Mouse (Mus musculus): ENCODE measurements around the gene Dxo. TPM values are rescaled to one million over a fixed set of nuclear protein-coding genes. Genes with fewer than 3 reads are reported as not detected.

Dxo gene
- total RNA-seq, 2 experiments from 2014 or later = 8.3 to 8.8 TPM

DNA sequence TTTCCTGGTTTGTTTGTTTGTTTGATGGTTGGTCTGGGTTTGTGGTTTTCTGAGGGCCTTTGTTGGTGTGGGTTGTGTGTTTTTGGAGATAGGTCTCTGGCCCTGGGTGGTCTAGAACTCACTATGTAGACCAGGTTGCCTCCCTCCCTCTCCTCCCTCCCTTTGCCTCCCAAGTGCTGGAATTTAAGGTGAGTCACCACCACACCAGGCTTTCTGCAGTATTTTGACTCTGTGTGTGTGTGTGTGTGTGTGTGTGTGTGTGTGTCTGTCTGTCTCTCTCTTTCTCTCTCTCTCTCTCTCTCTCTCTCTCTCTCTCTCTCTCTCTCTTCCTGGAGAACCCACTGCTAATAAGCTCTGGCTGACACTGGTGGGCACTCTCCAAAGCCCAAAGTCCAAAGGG lies 44.3 kb downstream of the Dxo start:
- DNase-seq (ENCODE audit: low spot score) = no peak

DNA sequence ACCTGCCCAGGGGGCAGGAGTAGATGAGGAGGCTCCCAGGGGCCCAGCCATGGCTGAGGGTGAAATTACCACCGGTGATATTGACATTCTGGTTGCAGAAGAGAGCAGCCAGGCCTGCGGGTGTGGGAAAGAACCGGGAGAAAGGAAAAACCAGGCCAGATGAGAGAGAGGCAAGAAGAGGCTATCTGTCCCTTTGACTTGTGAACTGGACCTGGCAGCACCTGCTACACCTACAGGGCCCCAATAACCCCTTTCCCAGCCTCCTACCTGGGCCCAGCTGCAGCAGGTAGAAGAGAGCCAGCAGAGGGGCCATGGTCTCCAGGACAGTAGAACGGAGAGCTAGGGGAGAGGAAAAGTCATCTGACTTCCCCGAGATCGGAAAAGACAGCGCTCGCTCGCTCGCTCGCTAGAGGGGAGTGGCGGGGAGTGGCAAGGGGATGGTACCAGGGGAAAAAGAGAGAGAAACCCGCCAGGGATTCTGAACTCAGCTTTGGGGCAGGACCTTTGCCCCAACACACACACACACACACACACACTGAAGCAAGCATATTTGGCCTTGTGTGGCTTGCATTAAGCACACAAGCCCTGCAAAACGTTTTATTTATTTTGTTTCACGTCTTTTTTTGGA lies 45.0 kb downstream of the Dxo start, which contains the start of gene Gm20547:
Gm20547 (minus strand) TSS at position 360 of the 628 bp plus-strand sequence.
- no peak for DNase-seq (ENCODE audit: low spot score)

DNA sequence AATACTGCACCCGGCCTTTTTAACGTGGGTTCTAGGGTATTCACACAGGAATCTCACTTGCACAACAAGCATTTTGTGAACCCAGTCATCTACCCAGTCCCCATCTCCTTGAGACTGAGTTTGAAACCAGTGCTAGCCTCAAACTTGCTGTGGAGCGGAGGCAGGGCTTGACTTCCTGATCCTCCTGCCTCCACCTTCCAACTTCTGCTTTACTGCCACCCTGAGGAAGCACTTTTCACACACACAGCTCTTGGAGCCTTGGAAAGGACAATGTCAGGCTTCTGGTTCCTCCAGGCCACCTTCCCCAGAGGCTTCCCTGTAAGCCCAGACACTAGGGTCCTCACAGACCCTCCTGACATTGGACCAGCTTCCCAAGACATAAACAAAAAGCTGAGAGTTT lies 46.5 kb downstream of the Dxo start:
- DNase-seq (ENCODE audit: low spot score) = no peak

DNA sequence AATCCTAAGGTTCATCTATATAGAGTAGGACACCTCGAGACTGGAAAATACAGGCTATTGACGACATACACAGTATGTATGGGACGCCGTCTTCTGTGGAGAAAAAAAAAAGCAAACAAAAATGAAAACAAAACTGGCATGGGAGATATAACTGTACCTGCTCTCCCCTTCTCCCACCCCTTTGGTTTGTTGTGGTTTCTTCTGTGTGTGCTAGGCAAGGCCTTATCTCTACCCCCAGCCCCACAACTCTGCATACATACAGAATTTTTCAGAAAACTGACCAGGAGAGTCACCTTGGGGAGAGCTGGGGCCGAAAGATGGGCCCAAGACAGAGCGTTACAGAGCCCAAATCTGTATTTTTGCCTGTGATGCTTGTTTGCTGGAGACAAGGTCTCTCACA lies 47.9 kb downstream of the Dxo start:
- no peak for DNase-seq (ENCODE audit: low spot score)

DNA sequence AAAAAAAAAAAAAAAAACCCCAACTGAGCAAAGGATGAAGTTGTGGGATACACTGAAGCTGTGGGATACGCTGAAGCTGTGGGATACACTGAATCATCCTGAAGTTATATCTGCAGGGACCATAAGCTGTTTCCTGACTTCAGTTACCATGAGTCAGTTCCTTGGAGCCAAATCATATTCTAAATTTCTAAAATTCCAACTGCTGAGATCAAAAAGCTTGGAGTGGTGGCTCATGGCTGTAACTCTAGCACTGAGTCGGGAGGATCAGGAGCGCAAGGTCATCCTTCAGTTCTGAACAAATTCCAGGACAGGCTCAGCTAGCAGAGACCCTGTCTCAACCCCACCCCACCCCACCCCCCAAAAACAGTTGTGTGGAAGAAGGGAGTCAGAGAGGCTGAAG lies 48.8 kb downstream of the Dxo start:
- DNase-seq (ENCODE audit: low spot score) = no peak

DNA sequence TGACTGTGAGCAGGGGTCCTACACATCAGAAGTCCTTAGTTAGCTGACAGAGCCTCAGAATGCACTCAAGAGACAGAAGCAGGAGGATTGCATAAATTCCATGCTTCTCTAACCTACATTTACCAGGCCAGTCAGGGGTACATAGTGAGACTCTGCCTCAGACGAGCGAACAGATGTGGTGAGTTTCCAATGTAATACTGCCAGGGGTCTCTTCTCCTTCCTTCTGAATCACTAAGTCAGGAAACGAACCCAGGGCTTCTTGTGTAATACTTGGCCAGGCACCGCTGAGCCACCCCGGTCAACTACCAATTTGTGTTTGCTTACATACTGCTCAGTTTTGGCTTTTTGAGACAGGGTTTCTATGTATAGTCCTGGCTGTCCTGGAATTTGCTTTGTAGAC lies 51.1 kb downstream of the Dxo start:
- no peak for DNase-seq (ENCODE audit: low spot score)

Small RNAs within 50 kb of the gene (microRNA-seq; reads per million reads assigned to microRNA genes)
- gene Mir6970 (not detected), gene Mir6971 (2.4 reads per million), gene Mir6972 (not detected)

Other genes with a start within 250 kb of the Dxo start
- 1 to 10 TPM; 1.2 to 1.5 TPM for gene Gpsm3, start 247.2 kb upstream of the Dxo start, total RNA-seq (2021)
- 10 to 100 TPM; 12.0 to 12.2 TPM for gene Pbx2, start 245.8 kb upstream of the Dxo start, total RNA-seq (2021)
- not detected for gene Ager, start 239.2 kb upstream of the Dxo start, total RNA-seq (2021)
- 10 to 100 TPM; 22.0 to 22.1 TPM for gene Rnf5, start 233.3 kb upstream of the Dxo start, total RNA-seq (2021)
- gene Agpat1, start 232.8 kb upstream of the Dxo start, total RNA-seq (2021) = 10 to 100 TPM; 81.6 to 87.7 TPM
- gene Egfl8, start 221.0 kb upstream of the Dxo start, total RNA-seq (2021) = 1 to 10 TPM; 1.6 to 3.3 TPM
- gene Ppt2, start 208.5 kb upstream of the Dxo start, total RNA-seq (2021) = 10 to 100 TPM; 36.0 to 38.3 TPM
- gene Prrt1, start 207.5 kb upstream of the Dxo start, total RNA-seq (2021) = under 1 TPM; 0.30 to 0.38 TPM
- gene Fkbpl, start 192.3 kb upstream of the Dxo start, total RNA-seq (2021) = 1 to 10 TPM; 5.7 to 6.0 TPM
- 1 to 10 TPM; 5.9 to 7.9 TPM for gene Atf6b, start 189.9 kb upstream of the Dxo start, total RNA-seq (2021)
- 10 to 100 TPM; 28.3 to 32.8 TPM for gene Tnxb, start 166.5 kb upstream of the Dxo start, total RNA-seq (2021)
- gene C4b, start 93.1 kb upstream of the Dxo start, total RNA-seq (2021) = 10 to 100 TPM in 1 of 2 experiments, 1 to 10 TPM in 1; 4.3 to 11.7 TPM
- under 1 TPM in 1 of 2 experiments, not detected in 1; 0.21 TPM for gene Cyp21a1, start 32.5 kb upstream of the Dxo start, total RNA-seq (2021)
- 1 to 10 TPM; 6.6 to 7.6 TPM for gene Stk19, start 74 bp upstream of the Dxo start, total RNA-seq (2021)
- 10 to 100 TPM; 20.8 to 21.3 TPM for gene Skiv2l, start 13.2 kb downstream of the Dxo start, total RNA-seq (2021)
- gene Nelfe, start 13.4 kb downstream of the Dxo start, total RNA-seq (2021) = 10 to 100 TPM in 1 of 2 experiments, 1 to 10 TPM in 1; 9.0 to 12.0 TPM
- gene Cfb, start 25.5 kb downstream of the Dxo start, total RNA-seq (2021) = 1 to 10 TPM; 2.9 to 6.9 TPM
- gene Zbtb12, start 42.5 kb downstream of the Dxo start, total RNA-seq (2021) = 1 to 10 TPM; 5.9 to 6.9 TPM
- gene Gm20547, start 45.0 kb downstream of the Dxo start, total RNA-seq (2021) = not detected
- gene C2, start 61.2 kb downstream of the Dxo start, total RNA-seq (2021) = 1 to 10 TPM; 1.5 to 1.6 TPM
- 10 to 100 TPM; 26.7 to 29.5 TPM for gene Ehmt2, start 61.5 kb downstream of the Dxo start, total RNA-seq (2021)
- not detected for gene Slc44a4, start 77.4 kb downstream of the Dxo start, total RNA-seq (2021)
- gene Neu1, start 94.2 kb downstream of the Dxo start, total RNA-seq (2021) = 10 to 100 TPM in 1 of 2 experiments, 1 to 10 TPM in 1; 9.1 to 10.2 TPM
- 10 to 100 TPM; 11.4 to 94.8 TPM for gene Hspa1b, start 122.2 kb downstream of the Dxo start, total RNA-seq (2021)
- not detected for gene Gm20481, start 132.9 kb downstream of the Dxo start, total RNA-seq (2021)
- 10 to 100 TPM; 16.6 to 99.8 TPM for gene Hspa1a, start 135.1 kb downstream of the Dxo start, total RNA-seq (2021)
- 10 to 100 TPM; 31.8 to 33.6 TPM for gene Hspa1l, start 135.7 kb downstream of the Dxo start, total RNA-seq (2021)
- gene Lsm2, start 144.8 kb downstream of the Dxo start, total RNA-seq (2021) = 10 to 100 TPM; 14.0 to 17.1 TPM
- gene Vars, start 164.0 kb downstream of the Dxo start, total RNA-seq (2021) = 10 to 100 TPM; 38.2 TPM
- gene Vwa7, start 179.6 kb downstream of the Dxo start, total RNA-seq (2021) = 10 to 100 TPM; 13.2 to 16.8 TPM
- not detected for gene Sapcd1, start 191.0 kb downstream of the Dxo start, total RNA-seq (2021)
- under 1 TPM in 1 of 2 experiments, not detected in 1; 0.28 TPM for gene Msh5, start 209.7 kb downstream of the Dxo start, total RNA-seq (2021)
- gene Clic1, start 212.9 kb downstream of the Dxo start, total RNA-seq (2021) = 10 to 100 TPM in 1 of 2 experiments, 1 to 10 TPM in 1; 7.5 to 11.6 TPM
- 1 to 10 TPM; 4.5 to 8.7 TPM for gene Ddah2, start 222.0 kb downstream of the Dxo start, total RNA-seq (2021)
- not detected for gene Ly6g6c, start 228.4 kb downstream of the Dxo start, total RNA-seq (2021)
- gene Mpig6b, start 229.2 kb downstream of the Dxo start, total RNA-seq (2021) = not detected
- gene Ly6g6e, start 239.9 kb downstream of the Dxo start, total RNA-seq (2021) = not detected
- 1 to 10 TPM in 1 of 2 experiments, not detected in 1; 3.0 TPM for gene Ly6g6d, start 241.0 kb downstream of the Dxo start, total RNA-seq (2021)
- not detected for gene Ly6g6f, start 248.6 kb downstream of the Dxo start, total RNA-seq (2021)

Measured in gastrocnemius, adult 18-20 months (tissue).